Mouse (Mus musculus) left cerebral cortex, postnatal 10 days (tissue): ENCODE results near the gene Dact2. TPM values are rescaled to one million over a fixed set of nuclear protein-coding genes. Genes with fewer than 3 reads are reported as not detected.

Source experiments
- DNase-seq, 2 experiments: peaks; one replicate each; pipeline ENCODE4 v3.0.0; 2021 to 2022; ENCODE audit warnings: low spot score in 2 of 2, mixed read lengths in 1 of 2; ENCODE audit errors: extremely low spot score in 1 of 2
- intact Hi-C: fragments of 180-260 bp; cut with DNase I; formaldehyde crosslinking; loops from one replicate; pipeline ENCODE4 v1.15.1; 2025
- total RNA-seq, 2 experiments: library from RNA; stranded (reverse); gene quantifications; 2 replicates each; pipeline ENCODE4 v1.2.3; 2021

Gene Dact2
- total RNA-seq = 10 to 100 TPM; 66.0 to 66.5 TPM

GRCm38 (mm10) chr17:14204061-14204460, at the start of gene Dact2:
Gene Dact2, minus strand, starts transcription at chr17:14204304.
- intact Hi-C loops = loop anchor here (5.0 kb wide), 1 partner anchor 62 kb away; no protein-coding TSS in a partner anchor
- DNase-seq = peak; percentile 60 to 82

DNA sequence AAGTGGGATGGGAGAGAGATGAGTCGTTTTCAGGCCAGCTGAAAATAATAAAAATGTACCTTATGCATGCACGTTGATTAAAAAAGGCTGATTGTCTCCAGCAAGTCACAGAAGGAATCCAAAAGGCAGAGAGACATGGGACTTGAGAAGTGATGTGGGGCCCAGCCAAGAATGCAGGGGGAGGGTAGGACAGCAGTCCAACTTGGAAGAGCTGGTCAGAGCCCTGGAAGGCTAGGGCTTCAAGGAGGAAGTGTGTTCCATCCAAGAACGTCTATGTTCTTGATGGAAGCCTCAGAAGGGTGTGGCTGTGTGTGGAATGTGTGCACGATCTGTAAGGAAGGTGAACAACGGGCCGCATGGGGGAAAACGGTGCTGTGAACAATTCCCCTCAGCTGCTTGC, 48.4 kb upstream of the Dact2 start:
- no peak for DNase-seq
- intact Hi-C loops = no loop called here

DNA sequence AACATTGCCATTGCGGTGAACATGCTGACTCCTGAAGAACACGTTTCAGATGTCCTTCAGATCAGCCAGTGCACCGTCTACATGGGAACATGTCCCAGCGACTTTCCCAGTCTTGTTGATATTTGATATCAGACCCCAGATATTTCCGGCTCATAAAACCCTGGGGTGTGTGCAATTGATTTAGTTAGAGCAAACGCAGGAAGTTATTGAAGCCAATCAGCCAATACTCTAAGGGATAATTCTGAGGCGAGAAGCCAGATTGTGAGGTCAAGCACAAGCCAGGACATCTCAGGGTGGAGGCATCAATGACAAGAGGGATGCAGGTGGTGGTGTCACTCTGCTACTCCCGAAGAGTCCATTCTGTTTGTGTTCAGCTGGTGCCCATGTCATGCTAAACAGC, 46.3 kb upstream of the Dact2 start:
- intact Hi-C loops = no loop called here
- DNase-seq = no peak

DNA sequence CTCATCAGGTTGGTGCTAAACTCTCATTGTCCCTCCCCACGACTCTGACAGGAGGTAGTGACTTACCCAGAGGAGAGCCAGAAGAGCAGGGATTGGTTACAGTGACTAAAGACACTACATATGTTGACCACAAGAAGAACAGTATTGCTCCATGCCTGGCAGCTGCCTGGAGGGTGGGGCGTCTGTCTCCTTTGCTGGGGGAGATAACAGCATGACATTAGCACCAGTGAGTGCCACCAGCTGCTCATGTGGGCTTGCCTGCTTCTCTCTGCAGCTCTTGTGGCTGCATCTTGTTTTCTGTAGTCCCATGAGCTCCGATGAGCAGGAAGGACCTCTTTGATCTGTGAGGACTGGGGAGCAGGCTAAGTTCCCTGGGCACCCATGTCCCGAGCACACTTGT, 45.5 kb upstream of the Dact2 start:
- intact Hi-C loops = no loop called here
- DNase-seq = no peak

- intact Hi-C loops = no loop called here
- peak; percentile 43 to 55 for DNase-seq
These were observed 43.8 kb upstream of the Dact2 start for GRCm38 (mm10) chr17:14247931-14248330.

DNA sequence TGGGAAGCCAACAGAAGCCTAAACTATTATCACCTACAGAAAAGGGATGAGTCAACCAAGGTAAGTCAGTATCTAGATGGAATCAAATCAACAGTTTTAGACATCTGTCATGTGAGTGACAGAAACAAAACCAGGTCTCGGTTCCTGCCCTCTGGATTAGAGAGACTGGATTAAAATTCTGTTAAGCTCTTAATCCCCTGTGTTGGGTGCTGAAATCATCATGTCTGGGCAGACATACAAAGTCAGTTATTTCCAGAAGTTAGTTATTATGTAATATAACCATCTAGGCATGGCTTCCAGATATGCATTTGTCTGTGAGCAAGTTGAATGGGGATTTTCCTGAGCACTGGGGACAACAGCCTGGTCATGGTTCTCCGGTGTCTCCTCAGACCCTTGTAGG, 42.2 kb upstream of the Dact2 start:
- DNase-seq = no peak
- intact Hi-C loops = no loop called here

DNA sequence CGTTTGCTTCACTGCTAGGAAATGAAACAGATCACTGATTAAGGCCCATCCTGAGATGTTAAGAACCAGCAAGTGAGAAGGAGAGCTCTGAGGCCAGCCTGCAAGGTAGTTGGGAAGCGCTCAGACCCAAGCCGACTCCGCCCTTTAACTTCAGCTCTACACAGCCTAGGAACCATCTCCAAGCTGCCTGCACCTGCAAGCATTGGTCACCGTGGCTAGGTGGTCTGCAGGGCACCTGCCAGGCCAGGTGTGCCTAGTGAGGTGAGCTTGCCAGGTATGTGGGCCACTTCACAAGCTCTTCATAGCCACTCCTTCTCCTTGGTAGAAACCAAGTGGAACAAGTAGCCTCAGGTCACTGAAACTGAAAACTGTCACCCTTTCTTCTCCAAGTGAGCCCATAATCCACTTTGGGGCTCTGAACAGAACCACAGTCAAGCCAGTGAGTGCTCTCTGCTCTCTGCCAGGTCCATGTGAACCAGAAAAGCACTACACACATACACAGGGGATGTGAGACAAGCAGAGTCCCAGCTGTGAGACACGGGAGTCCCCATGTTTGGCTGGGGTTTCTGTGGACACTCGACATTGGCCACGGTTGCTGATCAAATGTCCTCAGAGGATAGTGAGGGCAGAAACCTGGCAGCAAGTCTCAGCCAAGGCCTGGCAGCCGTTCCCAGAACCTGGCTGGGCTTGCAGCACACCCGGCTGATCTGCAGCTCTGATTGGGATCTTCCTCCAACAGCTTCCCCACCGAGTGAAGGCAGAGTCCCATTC, 40.3 kb upstream of the Dact2 start:
- no peak for DNase-seq
- intact Hi-C loops = loop anchor here (5.0 kb wide), 1 partner anchor 38 kb away; no protein-coding TSS in a partner anchor

- no peak for DNase-seq
- intact Hi-C loops = loop anchor here (5.0 kb wide), 1 partner anchor 40 kb away; no protein-coding TSS in a partner anchor
These were observed 38.5 kb upstream of the Dact2 start for GRCm38 (mm10) chr17:14242634-14243033.

DNA sequence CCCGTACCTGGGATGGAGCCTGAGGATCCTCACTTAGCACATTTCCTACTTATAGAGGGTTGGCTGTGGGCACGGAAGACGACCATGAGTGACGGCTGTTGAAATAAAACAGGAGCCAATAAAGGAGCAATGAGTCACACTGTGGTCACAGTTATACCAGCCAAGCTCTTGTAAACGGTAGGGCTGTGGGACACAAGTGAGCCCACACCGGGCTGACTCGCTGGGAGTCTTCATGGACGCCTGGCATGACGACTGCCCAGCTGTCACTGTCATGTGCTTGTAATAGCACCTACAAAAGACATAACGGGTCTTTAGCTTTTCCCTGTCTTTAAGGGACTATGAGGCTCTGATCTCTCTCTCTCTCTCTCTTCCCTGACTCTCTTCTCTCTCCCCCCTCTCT, 35.9 kb upstream of the Dact2 start:
- no peak for DNase-seq
- intact Hi-C loops = loop anchor here (5.0 kb wide), 1 partner anchor 42 kb away; no protein-coding TSS in a partner anchor

DNA sequence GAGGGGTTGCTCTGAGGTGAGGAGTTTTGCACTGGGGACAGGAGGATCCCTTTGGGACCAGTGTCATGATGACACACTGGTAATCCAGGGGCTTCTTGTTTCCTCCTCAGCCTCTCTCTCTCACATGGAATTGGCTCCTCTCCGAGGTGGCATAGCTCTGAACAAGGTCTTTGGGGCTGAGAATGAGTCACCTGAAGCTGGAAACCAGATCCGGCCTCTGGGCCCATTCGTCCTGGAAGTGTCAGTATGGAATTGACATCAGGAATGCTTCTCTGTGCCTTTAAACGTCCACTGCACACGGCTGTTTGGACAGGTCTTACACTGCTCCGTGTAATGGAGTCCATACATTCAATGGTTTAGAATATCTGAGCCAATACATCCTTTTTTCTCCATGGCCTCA, 33.0 kb upstream of the Dact2 start:
- intact Hi-C loops = no loop called here
- no peak for DNase-seq

DNA sequence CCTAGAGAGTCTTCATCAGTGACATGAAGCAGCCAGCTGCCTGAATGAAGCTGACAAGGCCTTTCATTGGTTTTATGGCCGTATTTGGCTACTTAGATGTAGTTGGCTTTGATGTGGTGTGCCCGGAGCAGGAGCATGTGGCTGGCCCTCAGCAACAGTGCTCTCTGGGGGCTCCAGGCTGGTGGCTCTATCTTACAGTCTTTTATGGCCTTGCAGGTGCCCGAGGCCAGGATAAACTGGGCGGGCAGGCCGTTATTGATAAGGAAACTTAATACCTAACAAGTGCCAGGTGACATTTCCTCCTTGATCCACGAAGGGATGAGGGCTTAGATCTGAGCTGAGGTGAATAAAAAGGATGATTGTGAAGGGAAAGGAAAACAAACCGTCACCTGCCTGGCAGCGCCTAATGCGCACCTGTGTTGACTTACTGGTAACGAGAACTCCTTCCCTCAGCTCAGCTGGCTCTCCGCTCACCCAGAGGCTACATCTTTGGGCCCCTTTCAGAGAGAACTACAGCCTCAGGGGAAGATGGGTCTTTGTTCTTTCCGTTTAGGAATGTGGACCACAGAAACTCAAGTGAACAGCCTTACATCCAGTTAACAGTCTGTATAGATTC, 30.8 kb upstream of the Dact2 start:
- intact Hi-C loops = loop anchor here (5.0 kb wide), 1 partner anchor 672 kb away; no protein-coding TSS in a partner anchor
- no peak for DNase-seq

DNA sequence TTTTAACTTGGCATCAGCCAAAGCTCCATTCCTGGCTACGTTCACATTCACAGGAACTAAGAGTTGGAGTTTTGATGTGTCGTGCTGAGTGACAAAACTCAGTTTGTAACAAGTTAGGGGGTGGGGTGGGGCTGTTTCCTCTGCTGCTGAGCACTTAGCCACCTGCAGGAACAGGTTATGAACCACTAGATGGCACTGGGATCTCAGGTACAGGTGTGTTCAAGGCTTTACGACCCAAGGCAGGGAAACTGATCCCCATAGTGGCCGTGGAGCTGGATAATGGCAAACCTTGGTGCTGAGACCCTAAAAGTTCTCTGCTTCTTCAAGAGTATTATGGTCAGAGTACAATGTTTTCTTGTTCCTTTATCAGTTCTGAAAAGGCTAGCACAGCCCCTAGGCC, 29.6 kb upstream of the Dact2 start:
- no peak for DNase-seq
- intact Hi-C loops = loop anchor here (2.0 to 5.0 kb wide), 2 partner anchors 283 to 674 kb away; no protein-coding TSS in a partner anchor

- peak; percentile 58 to 81 for DNase-seq
- intact Hi-C loops = loop anchor here (2.0 to 5.0 kb wide), 2 partner anchors 284 to 675 kb away; no protein-coding TSS in a partner anchor
These were observed 28.5 kb upstream of the Dact2 start for GRCm38 (mm10) chr17:14232629-14233028.

DNA sequence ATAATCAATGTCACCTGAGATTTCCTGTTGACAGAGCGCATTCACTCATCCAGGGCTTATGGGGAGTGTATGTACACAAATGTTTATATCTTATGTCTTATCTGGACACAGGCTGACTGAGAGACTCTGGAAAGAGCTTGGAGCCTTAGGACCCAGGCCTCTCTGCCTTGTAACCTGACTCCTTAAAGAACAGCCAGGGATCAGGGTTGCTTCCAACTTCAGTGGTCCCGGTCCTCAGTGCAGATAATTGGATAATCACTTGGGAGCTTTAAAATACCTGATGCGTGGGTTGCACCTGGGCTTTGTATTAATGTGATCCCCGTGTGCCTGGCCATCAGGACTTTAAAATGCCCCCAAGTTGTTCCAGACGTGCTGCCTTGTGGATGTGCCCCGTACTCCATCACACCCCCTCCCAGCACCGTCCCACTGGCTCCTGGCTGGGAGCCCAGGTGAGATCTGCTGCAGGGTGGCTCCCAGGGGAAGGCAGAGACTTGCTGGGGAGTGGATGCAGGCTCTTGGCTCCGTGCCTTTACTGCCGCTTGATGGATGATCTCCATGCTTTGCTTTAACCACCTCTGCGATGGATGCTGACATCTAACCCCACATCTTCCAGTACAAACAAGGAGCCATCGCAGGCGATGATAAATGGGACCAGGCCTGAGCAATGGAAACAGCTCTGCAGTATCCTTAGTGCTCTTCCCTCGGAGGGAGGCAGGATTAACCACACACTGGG, 26.8 kb upstream of the Dact2 start:
- DNase-seq = peak in 1 of 2 experiments; percentile 52
- intact Hi-C loops = loop anchor here (5.0 kb wide), 1 partner anchor 676 kb away; no protein-coding TSS in a partner anchor

DNA sequence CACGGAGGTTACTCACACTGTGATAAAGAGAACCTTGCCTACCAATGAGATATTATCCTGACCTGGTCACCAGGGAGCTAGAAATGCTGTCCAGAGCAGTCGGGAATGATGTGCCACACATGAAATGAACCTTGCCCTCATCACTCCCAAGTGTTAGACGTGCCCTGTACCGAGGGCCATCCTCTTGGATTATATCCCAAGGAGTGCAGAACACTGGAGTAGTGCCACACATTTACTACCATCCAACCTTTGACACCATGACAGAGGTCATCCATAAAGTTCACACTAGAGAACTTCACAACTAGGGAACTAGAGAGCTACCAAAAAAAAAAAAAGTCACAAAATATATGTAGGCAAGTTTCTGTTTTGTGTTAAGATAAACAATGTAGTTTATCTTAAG, 24.3 kb upstream of the Dact2 start:
- intact Hi-C loops = no loop called here
- no peak for DNase-seq

GRCm38 (mm10) chr17:14227601-14228000, 23.5 kb upstream of the Dact2 start:
- intact Hi-C loops = no loop called here
- DNase-seq = no peak

- intact Hi-C loops = no loop called here
- DNase-seq = no peak
These were observed 22.7 kb upstream of the Dact2 start for GRCm38 (mm10) chr17:14226778-14227177.

DNA sequence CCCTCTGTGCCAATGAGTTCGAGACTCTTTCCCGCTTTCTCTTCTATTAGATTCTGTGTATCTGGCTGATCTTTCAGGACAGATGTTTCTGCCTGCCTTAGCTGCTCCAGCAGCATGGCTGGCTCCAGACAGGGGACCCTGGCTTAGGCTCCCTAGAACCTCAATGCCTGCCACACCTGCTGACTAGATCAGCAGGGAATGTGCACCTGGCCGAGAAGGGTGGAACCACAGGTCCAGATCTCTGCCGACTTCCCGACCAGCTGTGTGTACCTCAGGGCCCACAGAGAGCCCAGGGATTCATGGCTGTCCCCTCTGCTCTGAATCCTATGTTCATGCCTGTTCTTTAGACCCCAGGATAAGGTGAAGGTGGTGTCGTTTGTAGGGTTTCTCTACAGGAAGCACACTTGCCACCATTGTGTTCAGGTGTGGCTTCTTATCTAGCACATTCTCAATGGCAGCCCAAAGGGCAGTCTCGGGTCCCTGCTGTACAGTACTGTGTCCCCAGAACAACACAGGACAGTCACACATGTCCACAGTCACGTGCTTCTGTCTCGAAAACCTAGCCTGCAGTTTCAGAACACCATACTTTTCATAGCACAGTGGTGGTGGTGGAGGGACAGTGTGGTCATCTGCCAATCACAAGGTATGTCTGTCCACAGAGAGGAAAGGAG, 22.0 kb upstream of the Dact2 start:
- no peak for DNase-seq
- intact Hi-C loops = no loop called here
